Mouse (Mus musculus) E14TG2a.4 (cell line): ENCODE measurements at regions not wholly inside any gene's neighbourhood (a gene's known extent, or its start where the extent isn't known, plus 50 kb on each side); places are given as distances from the start of the nearest gene placed in this dataset.

ENCODE experiments used
- CTCF ChIP-seq: conservative IDR thresholded peaks from 2 replicates; pipeline ENCODE4 v1.5.1; 2014; ENCODE audit warnings: low read length
- POU5F1 ChIP-seq: IDR thresholded peaks from 2 replicates; pipeline ENCODE4 v1.6.1; 2014; ENCODE audit warnings: low read length, borderline replicate concordance

GRCm38 (mm10) chr10:37625972-37626757, 487.4 kb upstream of the Marcks start:
- TF ChIP-seq CTCF, result no peak
- no peak for TF ChIP-seq POU5F1
